Mouse (Mus musculus): ENCODE measurements around the gene Islr2.

DNA sequence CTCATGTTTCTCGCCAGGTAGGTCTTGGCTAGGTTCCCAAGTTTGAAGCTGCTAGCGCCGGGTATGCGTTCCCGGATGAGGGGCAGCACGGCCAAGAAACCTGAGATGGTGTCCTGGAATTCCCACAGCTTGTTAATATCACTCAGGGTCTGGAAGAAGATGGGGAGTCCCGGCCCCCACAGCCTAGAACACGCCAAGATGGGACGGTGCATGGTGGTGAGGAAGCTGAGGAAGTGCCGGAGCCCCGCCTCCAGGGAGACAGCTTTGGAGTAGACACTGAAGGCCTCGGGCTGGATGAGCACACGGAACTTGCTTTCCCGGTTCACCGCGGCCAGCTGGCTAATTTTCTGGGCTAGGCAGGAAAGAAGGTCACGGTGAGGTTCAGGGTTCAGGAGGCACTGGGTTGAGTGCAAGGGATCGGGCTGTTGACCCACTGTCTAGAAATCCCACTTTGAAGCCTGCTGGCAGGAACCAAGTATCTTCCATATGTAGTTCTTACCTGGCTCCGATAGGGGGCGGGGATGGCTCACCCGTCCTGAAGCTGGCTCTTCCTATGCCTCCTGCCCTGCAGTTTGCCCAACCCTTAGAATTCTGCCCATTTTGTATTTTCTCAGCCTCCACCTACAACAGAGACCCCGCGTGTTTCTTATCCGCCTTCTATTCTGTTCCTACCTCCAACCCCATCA is 16.2 kb upstream of the Islr2 start:
- TF ChIP-seq CTCF (IDR thresholded peaks at IDR 0.05; ENCODE audit: borderline replicate concordance, insufficient read depth, low read length): peak; percentile 41; the same call in 1 of the 2 replicates
- no peak for TF ChIP-seq POLR2A (IDR thresholded peaks at IDR 0.05; ENCODE audit: low read depth, low read length)
